Mouse (Mus musculus) embryonic facial prominence, embryonic 12.5 days (tissue): ENCODE measurements around the gene 9130008F23Rik. TPM values are rescaled to one million over a fixed set of nuclear protein-coding genes. Genes with fewer than 3 reads are reported as not detected.

Source experiments
- ATAC-seq: fragments of 200-750 bp; cut with Nextera tagmentation; 2 replicates; pipeline ENCODE4 v1.8.0; 2017; ENCODE audit not compliant: insufficient number of reproducible peaks, insufficient read depth, low FRiP score, low TSS enrichment
- H3K27ac ChIP-seq: fragments of 300-500 bp; sonication (generic); 2 replicates; pipeline ENCODE4 v1.5.1; 2016; ENCODE audit warnings: mild to moderate bottlenecking
- H3K27me3 ChIP-seq: fragments of 300-500 bp; sonication (generic); 2 replicates; pipeline ENCODE4 v1.6.1; 2016; ENCODE audit warnings: mild to moderate bottlenecking, moderate library complexity
- H3K36me3 ChIP-seq: fragments of 300-500 bp; sonication (generic); 2 replicates; pipeline ENCODE4 v1.6.1; 2016; ENCODE audit warnings: mild to moderate bottlenecking
- H3K4me1 ChIP-seq: fragments of 300-500 bp; sonication (generic); 2 replicates; pipeline ENCODE4 v1.6.1; 2016
- H3K4me2 ChIP-seq: fragments of 300-500 bp; sonication (generic); replicated peaks from 2 replicates; pipeline ENCODE4 v1.6.1; 2016; ENCODE audit warnings: mild to moderate bottlenecking, moderate library complexity
- H3K4me3 ChIP-seq: fragments of 300-500 bp; sonication (generic); 2 replicates; pipeline ENCODE4 v1.5.1; 2016; ENCODE audit warnings: mild to moderate bottlenecking
- H3K9ac ChIP-seq: fragments of 300-500 bp; sonication (generic); 2 replicates; pipeline ENCODE4 v1.6.1; 2016; ENCODE audit warnings: mild to moderate bottlenecking, moderate library complexity
- H3K9me3 ChIP-seq: fragments of 300-500 bp; sonication (generic); 2 replicates; pipeline ENCODE4 v1.6.1; 2016; ENCODE audit warnings: mild to moderate bottlenecking, moderate library complexity
- WGBS: fragments of 180-500 bp; shearing (Covaris S2); methylation state at CpG from one replicate; pipeline ENCODE4 v1.1.7; 2016; 5-methylcytosine and 5-hydroxymethylcytosine counted together
- polyA plus RNA-seq: library from polyadenylated mRNA; unstranded; fragments of >200 nt; fragmentation: Nextera tagmentation; extraction: Ambion mirVana; gene quantifications from 2 replicates; pipeline ENCODE4 v1.2.1, GENCODE M21; 2016

Gene 9130008F23Rik
- polyA plus RNA-seq, 1 experiment from 2014 or later: 1.4 TPM

DNA sequence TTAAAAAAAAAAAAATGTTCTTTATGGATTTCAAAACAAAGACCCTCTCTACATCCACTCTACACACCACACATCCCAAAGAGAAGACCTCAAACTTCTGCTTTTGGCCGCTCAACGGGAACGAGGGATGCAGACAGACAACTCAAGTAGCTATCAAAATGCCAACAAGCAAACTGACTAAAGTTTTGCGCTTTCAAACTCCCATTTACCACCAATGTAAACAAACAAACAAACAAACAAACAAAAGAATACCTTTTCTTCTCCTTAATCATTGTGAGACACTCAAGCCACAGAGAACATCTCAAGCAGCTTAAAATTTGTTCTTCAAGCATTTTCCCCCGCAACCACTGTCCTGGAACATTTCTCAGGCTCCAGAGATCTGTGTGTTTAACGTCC is 833 bp downstream of the 9130008F23Rik start:
- no peak overlapping the region for H3K27ac ChIP-seq
- no peaks in the 10 kb centered on the region for H3K27me3 ChIP-seq
- ATAC-seq: no peak
- H3K4me1 ChIP-seq: no peaks in the 10 kb centered on the region
- WGBS: 9% methylated on average over 6 of the region's 6 CpGs
- H3K9ac ChIP-seq: peak overlapping the region; percentile 59; the same call in 1 of the 2 replicates
- no peaks in the 10 kb centered on the region for H3K36me3 ChIP-seq
- H3K9me3 ChIP-seq: no peaks in the 10 kb centered on the region
- peak overlapping the region; percentile 56 for H3K4me3 ChIP-seq
- peak overlapping the region; percentile 91 for H3K4me2 ChIP-seq

DNA sequence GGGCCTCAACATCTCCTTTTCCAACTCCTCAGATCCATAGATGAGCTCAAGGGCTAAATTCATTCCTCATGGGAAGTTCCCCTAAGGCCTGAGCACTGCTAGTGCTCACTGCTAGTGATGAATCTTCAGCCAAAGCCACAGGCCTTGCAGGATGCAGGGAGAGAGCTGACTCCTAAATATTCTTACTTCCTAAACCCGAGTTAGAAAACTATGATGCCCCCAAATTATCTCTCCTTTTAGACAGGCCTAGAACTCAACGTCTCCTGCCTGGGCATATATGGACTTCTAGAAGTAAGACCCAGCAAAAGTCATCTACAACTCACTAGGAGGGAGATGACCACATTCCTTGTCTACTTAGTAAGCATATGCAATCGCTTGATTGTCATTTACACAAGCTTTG is 2.6 kb downstream of the 9130008F23Rik start:
- ATAC-seq: no peak
- Histone ChIP-seq H3K27ac (no peak overlapping the region), H3K4me1 (no peaks in the 10 kb centered on the region), H3K4me2 (0 out of 2 replicates have a peak overlapping the region, but pooled peaks have one; percentile 9), H3K4me3 (no peak overlapping the region), H3K9ac (no peak overlapping the region), H3K27me3 (no peaks in the 10 kb centered on the region), H3K36me3 (no peaks in the 10 kb centered on the region), H3K9me3 (no peaks in the 10 kb centered on the region)
- WGBS: 43% methylated on average over 3 of the region's 3 CpGs

GRCm38 (mm10) chr17:40875568-40875967 is 4.8 kb downstream of the 9130008F23Rik start:
- WGBS: 100% methylated on average over 1 of the region's 1 CpGs
- H3K4me1 ChIP-seq: no peaks in the 10 kb centered on the region
- H3K9ac ChIP-seq: no peak overlapping the region
- no peaks in the 10 kb centered on the region for H3K36me3 ChIP-seq
- no peaks in the 10 kb centered on the region for H3K9me3 ChIP-seq
- no peak for ATAC-seq
- H3K27me3 ChIP-seq: no peaks in the 10 kb centered on the region
- H3K27ac ChIP-seq: no peak overlapping the region
- H3K4me3 ChIP-seq: no peak overlapping the region
- H3K4me2 ChIP-seq: no peak overlapping the region

- Histone ChIP-seq H3K4me3 (no peak overlapping the region), H3K9me3 (no peaks in the 10 kb centered on the region), H3K9ac (no peak overlapping the region), H3K27me3 (no peaks in the 10 kb centered on the region), H3K27ac (no peak overlapping the region), H3K36me3 (no peaks in the 10 kb centered on the region), H3K4me2 (no peak overlapping the region), H3K4me1 (no peaks in the 10 kb centered on the region)
- ATAC-seq: no peak
- whole genome bisulfite sequencing: 84% methylated on average over 3 of the region's 3 CpGs
Measured at GRCm38 (mm10) chr17:40874701-40875100, 5.7 kb downstream of the 9130008F23Rik start.

- H3K4me1 ChIP-seq: no peaks in the 10 kb centered on the region
- H3K36me3 ChIP-seq: no peaks in the 10 kb centered on the region
- H3K4me3 ChIP-seq: no peak overlapping the region
- H3K27ac ChIP-seq: no peak overlapping the region
- ATAC-seq: no peak
- H3K9ac ChIP-seq: no peak overlapping the region
- no peaks in the 10 kb centered on the region for H3K27me3 ChIP-seq
- H3K4me2 ChIP-seq: no peak overlapping the region
- no peaks in the 10 kb centered on the region for H3K9me3 ChIP-seq
- WGBS: 49% methylated on average over 2 of the region's 2 CpGs
Measured at GRCm38 (mm10) chr17:40873582-40874011, 6.8 kb downstream of the 9130008F23Rik start.

DNA sequence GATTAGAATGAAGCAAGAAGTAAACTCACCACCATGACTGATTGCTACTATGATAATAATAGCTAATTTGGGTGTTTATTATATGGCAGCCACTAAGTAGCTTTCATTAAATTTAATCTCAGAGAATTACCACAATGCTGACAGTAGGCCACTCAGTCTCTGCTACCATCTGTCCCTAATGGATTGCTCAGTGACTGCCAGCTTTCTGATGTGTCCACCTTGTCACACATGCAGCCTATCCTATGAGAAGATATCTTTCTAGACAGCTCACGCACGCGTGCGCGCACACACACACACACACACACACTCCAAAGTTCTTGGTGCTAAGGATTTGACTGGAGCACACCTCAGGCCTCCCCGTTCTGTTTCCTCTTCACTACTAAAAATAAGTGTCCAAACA is 7.7 kb downstream of the 9130008F23Rik start:
- Histone ChIP-seq H3K27ac (no peak overlapping the region), H3K9ac (no peak overlapping the region), H3K36me3 (no peaks in the 10 kb centered on the region), H3K4me1 (no peaks in the 10 kb centered on the region), H3K4me3 (no peak overlapping the region), H3K9me3 (no peaks in the 10 kb centered on the region), H3K27me3 (no peaks in the 10 kb centered on the region), H3K4me2 (no peak overlapping the region)
- 90% methylated on average over 6 of the region's 6 CpGs for WGBS
- ATAC-seq: no peak

GRCm38 (mm10) chr17:40868952-40869747 is 11.2 kb downstream of the 9130008F23Rik start:
- Histone ChIP-seq H3K4me1 (no peaks in the 10 kb centered on the region), H3K9me3 (no peaks in the 10 kb centered on the region), H3K27ac (no peak overlapping the region), H3K9ac (no peak overlapping the region), H3K4me2 (no peak overlapping the region), H3K4me3 (no peak overlapping the region), H3K27me3 (no peaks in the 10 kb centered on the region), H3K36me3 (no peaks in the 10 kb centered on the region)
- no peak for ATAC-seq
- 79% methylated on average over 10 of the region's 10 CpGs for whole genome bisulfite sequencing

- H3K36me3 ChIP-seq: no peaks in the 10 kb centered on the region
- no peaks in the 10 kb centered on the region for H3K4me1 ChIP-seq
- no peak overlapping the region for H3K4me2 ChIP-seq
- no peaks in the 10 kb centered on the region for H3K9me3 ChIP-seq
- H3K9ac ChIP-seq: no peak overlapping the region
- no peaks in the 10 kb centered on the region for H3K27me3 ChIP-seq
- H3K4me3 ChIP-seq: no peak overlapping the region
- no peak overlapping the region for H3K27ac ChIP-seq
- no peak for ATAC-seq
Measured at GRCm38 (mm10) chr17:40855065-40855464, 25.3 kb downstream of the 9130008F23Rik start.

GRCm38 (mm10) chr17:40837308-40837707 is 43.1 kb downstream of the 9130008F23Rik start:
- no peaks in the 10 kb centered on the region for H3K36me3 ChIP-seq
- H3K9me3 ChIP-seq: no peaks in the 10 kb centered on the region
- H3K4me2 ChIP-seq: no peak overlapping the region
- no peak overlapping the region for H3K27ac ChIP-seq
- no peaks in the 10 kb centered on the region for H3K27me3 ChIP-seq
- no peaks in the 10 kb centered on the region for H3K4me1 ChIP-seq
- no peak overlapping the region for H3K9ac ChIP-seq
- no peak for ATAC-seq
- no peak overlapping the region for H3K4me3 ChIP-seq

DNA sequence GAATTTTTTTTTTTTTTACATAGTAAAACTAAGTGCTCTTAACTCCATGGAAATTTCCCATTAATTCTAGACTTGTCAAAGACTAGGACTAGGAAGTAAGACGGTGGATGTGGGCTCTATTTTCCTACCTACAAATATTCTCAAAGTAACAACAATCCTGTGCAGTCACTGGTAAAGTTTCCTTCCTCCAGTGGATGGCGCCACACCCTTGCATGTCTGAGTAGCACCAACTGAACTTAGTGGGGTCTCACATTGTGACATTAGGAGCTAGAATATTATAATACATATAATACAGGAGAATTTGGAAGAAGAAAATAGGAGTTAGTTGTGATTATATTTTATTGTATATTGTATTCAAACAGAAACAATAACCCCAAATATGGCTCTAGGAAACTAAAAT is 48.5 kb downstream of the 9130008F23Rik start:
- Histone ChIP-seq H3K9me3 (no peaks in the 10 kb centered on the region), H3K4me2 (no peak overlapping the region), H3K4me1 (no peaks in the 10 kb centered on the region), H3K36me3 (no peaks in the 10 kb centered on the region), H3K4me3 (no peak overlapping the region), H3K27me3 (no peaks in the 10 kb centered on the region), H3K27ac (no peak overlapping the region), H3K9ac (no peak overlapping the region)
- 52% methylated on average over 2 of the region's 2 CpGs for WGBS
- no peak for ATAC-seq
